Mouse (Mus musculus) megakaryocyte-erythroid progenitor cell, adult 5-6 weeks (primary cell): ENCODE data around the gene Ceacam9. TPM values are rescaled to one million over a fixed set of nuclear protein-coding genes. Genes with fewer than 3 reads are reported as not detected.

Experiments
- ATAC-seq: replicated peaks from 2 replicates; pipeline ENCODE4 v1.8.0; 2016; ENCODE audit warnings: mild to moderate bottlenecking, inconsistent platforms; ENCODE audit not compliant: severe bottlenecking, poor library complexity, low FRiP score, low TSS enrichment
- total RNA-seq, 2 experiments: library from RNA; stranded (forward) in 1 of 2; stranded (reverse) in 1 of 2; fragments of 200-1000, 215-1000 nt in 1 of 2; fragments of >200 nt in 1 of 2; fragmentation: Nextera tagmentation in 1 of 2; gene quantifications; 2 replicates each; pipeline ENCODE4 v1.2.3; 2014 to 2017

The Ceacam9 gene
- total RNA-seq, 2 experiments from 2014 or later: not detected

DNA sequence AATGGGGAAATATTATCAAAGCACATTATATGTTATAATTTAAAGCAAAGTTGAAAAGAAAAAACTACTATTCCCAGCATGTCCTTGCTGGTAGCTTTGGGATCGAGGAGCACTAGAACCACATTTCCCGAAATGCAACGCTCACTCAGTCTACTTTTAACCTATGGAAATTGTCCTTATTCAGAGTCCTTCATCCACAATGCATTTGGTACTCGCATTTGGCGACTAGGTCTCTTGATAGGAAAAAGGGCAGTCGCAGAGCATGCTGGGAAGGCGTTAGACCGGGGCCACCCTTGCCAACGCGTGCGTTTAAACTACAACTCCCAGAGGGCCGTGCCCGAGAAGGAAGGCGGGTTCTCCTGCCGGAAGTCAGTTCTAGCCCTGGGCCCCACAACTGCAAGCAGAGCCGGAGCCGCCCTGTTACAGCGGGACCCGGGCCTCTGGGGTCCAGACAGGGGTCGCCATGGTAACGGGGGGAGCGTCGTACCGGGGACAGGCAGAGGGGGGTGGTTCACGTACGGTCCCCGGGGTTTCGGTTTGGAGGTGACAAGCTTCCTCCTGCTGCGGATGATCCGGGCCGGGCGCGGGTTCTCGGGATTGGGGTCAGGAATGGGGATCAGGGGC is 16.5 kb downstream of the Ceacam9 start, which contains the start of gene Ap2s1:
TSS of gene Ap2s1 (plus strand) at position 338 of the 624 bp plus-strand sequence.
- peak; percentile 98 for ATAC-seq

DNA sequence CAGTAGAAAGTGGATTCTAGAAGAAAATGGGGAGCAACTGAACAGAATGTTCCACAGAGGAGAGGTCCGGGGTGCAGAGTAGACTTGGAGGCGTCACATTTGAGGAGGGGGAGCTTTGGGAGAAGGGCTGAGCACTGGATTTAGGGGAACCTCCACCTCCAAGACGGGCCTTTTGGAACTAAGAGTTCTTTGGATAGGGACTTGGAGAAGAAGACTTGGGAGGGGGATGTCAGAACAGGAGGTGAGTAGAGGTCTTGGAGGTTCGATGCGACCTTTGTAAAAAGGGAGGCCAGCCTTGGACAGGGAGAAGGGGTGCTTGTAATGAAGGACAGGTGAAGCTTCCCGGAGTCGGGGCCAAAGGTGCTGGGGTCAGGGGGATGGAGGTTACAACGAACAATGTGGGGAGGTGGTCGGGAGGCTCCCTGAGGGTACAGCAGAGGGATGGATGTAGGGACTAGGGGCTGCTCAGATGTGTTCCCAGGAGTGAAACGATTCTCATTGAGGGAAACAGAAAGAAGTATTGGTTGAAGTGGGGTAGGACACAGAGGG is 17.4 kb downstream of the Ceacam9 start:
- no peak for ATAC-seq

DNA sequence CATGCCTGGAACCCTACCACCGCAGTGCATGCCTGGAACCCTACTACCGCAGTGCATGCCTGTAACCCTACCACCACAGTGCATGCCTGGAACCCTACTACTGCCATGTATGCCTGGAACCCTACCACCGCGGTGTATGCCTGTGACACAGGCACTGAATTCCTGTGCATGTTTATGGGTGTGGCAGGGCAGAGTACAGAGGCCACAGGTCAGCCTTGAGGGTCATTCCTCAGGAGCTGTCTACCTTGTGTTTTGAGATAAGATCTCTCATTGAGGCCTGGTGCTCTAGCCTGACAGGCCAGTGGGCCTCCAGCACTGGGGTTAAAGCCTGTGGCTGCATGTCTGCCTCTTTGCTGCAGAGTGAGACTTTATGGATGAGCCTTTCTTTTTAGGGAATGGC is 23.6 kb downstream of the Ceacam9 start:
- no peak for ATAC-seq

DNA sequence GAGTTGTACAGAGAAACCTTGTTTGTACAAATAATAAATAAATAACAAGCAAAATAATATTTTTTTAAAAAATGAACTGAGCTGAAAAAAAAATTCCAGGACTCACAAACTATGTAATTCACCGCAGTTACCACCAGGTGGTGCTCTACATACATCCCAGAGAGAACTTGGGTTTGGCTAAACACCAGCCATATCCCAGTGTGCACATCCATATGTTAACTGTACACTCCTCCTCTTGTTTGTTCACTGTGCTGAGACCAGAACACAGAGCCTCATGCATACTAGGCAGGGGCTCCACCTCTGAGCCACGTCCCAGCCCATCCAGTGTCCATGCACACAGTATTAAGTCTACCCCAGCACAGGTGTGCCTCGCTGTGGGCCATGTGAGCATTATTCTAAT is 24.4 kb downstream of the Ceacam9 start:
- 0 out of 2 replicates have a peak, but pooled peaks have one; percentile 20 for ATAC-seq

GRCm38 (mm10) chr7:16747656-16748055 is 25.9 kb downstream of the Ceacam9 start:
- ATAC-seq: no peak

DNA sequence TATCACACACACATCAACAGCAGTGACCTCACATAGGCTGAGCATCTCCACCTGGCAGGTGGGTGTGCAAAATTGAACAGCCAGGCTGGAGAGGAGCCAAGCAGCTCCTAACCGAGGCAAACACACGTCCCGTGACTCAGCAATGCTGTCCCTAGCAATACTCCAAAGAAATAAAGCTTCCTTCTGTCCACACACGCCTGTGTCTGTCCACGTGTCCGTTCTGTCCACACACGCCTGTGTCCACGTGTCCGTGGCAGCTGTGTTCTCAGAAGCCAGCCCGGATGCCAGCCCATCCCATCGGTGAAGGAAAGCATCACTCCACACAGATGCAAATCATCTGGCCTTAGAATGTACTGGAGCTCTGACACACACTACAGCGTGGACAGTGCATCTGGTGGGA is 30.3 kb downstream of the Ceacam9 start:
- no peak for ATAC-seq

DNA sequence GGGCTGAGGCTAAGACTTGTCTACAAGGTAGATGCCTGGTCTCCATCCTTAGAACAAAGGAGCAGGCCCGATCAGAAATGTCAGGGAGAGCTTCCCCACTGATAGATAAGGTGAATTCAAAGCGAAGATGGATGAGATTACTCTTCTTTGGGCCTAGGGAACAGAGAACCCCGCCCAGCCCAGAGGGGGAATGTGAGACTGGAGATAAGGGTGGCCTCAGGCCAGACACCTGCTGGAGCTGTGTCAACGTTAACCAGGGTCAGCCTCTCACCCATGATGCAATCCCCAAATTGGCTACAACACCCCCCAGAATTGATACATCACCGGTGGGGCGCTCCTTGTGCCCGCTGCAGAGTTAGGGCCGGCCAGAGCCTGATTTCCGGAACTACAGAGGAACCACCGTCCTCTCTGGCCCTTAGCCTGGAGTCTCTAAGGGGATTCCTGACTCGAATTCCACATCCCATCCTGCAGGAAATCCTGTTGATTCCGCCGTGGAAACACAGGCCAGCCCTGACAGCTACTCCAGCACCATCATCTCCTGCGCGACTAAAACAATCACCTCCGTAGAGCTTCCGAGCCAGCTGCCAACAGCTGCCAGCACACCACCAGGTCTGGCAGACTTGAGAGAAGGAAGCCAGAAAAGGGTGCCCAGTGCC is 33.8 kb downstream of the Ceacam9 start:
- ATAC-seq: peak; percentile 47

GRCm38 (mm10) chr7:16758872-16759574 is 37.3 kb downstream of the Ceacam9 start:
- no peak for ATAC-seq

DNA sequence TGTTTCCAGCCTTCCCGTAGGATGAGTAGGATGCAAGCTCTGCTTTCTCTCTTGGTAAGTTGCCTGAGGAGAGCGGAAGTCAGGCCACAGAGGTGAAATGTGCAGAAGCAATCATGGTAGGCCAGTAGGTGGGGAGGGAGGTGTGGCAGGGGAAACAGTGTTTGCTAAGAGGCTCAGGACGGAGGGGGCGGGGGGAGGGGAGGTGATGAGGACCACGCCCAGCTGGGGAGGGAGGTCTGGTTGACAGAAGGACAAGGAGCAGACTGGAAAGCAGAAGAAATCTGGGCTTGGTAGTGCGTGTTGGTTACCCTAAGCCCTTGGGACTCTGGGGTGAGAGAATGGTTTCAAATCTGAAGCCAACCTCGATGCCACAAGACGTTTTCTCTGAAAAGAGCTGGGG is 38.6 kb downstream of the Ceacam9 start:
- no peak for ATAC-seq

DNA sequence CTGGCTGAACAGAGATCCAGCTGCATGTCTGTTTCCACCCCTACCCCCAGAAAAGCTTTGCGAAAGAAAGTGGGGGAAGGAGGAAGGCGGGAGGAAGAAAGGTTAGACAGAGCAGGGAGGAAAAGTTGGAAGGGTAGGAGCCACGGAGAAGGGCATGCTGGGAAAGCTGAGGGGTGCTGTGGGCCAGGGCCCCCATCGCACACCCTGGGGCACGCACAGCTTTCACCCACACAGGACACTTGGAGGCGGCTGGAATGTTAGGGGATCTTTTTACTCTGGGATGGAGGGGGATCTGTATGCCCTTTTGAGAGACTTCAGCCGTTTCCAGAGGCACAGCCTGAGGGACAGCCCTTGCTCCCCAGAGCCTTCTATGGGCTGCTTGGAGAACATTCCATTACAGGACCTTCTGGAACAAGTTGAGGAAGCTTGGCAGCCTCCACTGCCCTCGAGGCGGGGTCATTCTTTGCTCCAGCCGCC is 39.3 kb downstream of the Ceacam9 start:
- 0 out of 2 replicates have a peak, but pooled peaks have one; percentile 26 for ATAC-seq

DNA sequence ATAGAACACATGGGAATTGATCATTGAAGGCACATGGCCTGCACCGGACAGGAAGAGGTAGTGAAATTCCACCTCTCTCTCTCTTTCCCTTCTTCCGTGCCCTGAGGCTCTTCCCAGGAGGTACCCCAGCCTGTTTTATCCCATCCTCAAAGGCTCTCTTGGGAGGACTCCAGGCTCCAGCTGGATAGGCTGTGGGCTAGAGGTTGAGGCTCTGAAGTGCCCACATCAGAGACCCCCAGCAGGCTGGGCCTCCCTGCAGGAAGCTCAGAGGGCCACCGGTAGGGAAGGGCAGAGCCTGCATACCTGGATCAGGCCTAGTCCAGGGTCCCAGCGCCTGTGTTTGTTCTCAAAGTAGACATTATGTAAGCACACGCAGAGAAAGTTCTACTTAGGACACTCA is 39.9 kb downstream of the Ceacam9 start:
- ATAC-seq: no peak

GRCm38 (mm10) chr7:16763463-16764218 is 41.9 kb downstream of the Ceacam9 start:
- no peak for ATAC-seq

DNA sequence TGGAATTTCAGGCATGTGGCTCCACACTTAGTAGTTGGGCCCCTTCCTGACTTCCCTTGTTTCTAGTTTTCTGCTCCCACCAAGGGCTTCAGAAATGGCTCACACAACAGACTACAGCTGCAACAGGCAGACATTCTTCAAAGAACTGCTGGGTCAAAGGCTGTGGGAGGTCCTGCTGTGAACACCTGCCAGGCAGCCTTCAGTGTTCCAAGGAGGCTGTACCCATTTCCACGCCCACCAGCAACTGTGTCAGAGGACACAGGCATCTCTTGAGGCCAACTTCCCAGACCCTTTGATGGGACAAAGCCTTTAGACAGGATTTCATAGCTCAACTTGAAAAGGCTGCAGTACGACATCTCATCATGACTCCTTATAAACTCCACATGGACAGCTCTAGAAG is 44.7 kb downstream of the Ceacam9 start:
- no peak for ATAC-seq

Other genes with a start within 250 kb of the Ceacam9 start
- gene Npas1, start 244.2 kb upstream of the Ceacam9 start, total RNA-seq (2014; fragmentation: Nextera tagmentation): not detected in 2 replicates
- not detected in 2 replicates for gene Npas1, start 244.2 kb upstream of the Ceacam9 start, total RNA-seq (2017)
- gene Arhgap35, start 106.9 kb upstream of the Ceacam9 start, total RNA-seq (2014; fragmentation: Nextera tagmentation): 11.1 and 14.3 TPM in 2 replicates
- 8.0 and 8.6 TPM in 2 replicates for gene Arhgap35, start 106.9 kb upstream of the Ceacam9 start, total RNA-seq (2017)
- gene Ceacam15, start 46.2 kb upstream of the Ceacam9 start, total RNA-seq (2014; fragmentation: Nextera tagmentation): not detected in 2 replicates
- not detected in 2 replicates for gene Ceacam15, start 46.2 kb upstream of the Ceacam9 start, total RNA-seq (2017)
- 138 and 161 TPM in 2 replicates for gene Ap2s1, start 16.5 kb downstream of the Ceacam9 start, total RNA-seq (2014; fragmentation: Nextera tagmentation)
- gene Ap2s1, start 16.5 kb downstream of the Ceacam9 start, total RNA-seq (2017): 55.7 and 62.9 TPM in 2 replicates
- gene Slc1a5, start 59.4 kb downstream of the Ceacam9 start, total RNA-seq (2014; fragmentation: Nextera tagmentation): 102 and 107 TPM in 2 replicates
- gene Slc1a5, start 59.4 kb downstream of the Ceacam9 start, total RNA-seq (2017): 31.8 and 36.1 TPM in 2 replicates
- 62.0 and 66.6 TPM in 2 replicates for gene Strn4, start 94.0 kb downstream of the Ceacam9 start, total RNA-seq (2014; fragmentation: Nextera tagmentation)
- 63.9 and 71.1 TPM in 2 replicates for gene Strn4, start 94.0 kb downstream of the Ceacam9 start, total RNA-seq (2017)
- gene Fkrp, start 94.8 kb downstream of the Ceacam9 start, total RNA-seq (2014; fragmentation: Nextera tagmentation): 14.4 and 21.5 TPM in 2 replicates
- gene Fkrp, start 94.8 kb downstream of the Ceacam9 start, total RNA-seq (2017): 8.9 and 15.8 TPM in 2 replicates
- 14.2 and 19.8 TPM in 2 replicates for gene Prkd2, start 121.0 kb downstream of the Ceacam9 start, total RNA-seq (2014; fragmentation: Nextera tagmentation)
- 5.2 and 14.9 TPM in 2 replicates for gene Prkd2, start 121.0 kb downstream of the Ceacam9 start, total RNA-seq (2017)
- gene Dact3, start 153.4 kb downstream of the Ceacam9 start, total RNA-seq (2014; fragmentation: Nextera tagmentation): 0.27 TPM in 1 of 2 replicates, not detected in the other
- 0.75 TPM in 1 of 2 replicates, not detected in the other for gene Dact3, start 153.4 kb downstream of the Ceacam9 start, total RNA-seq (2017)
- gene Gng8, start 169.9 kb downstream of the Ceacam9 start, total RNA-seq (2014; fragmentation: Nextera tagmentation): not detected in 2 replicates
- 2.6 TPM in 1 of 2 replicates, not detected in the other for gene Gng8, start 169.9 kb downstream of the Ceacam9 start, total RNA-seq (2017)
- not detected in 2 replicates for gene Ptgir, start 184.6 kb downstream of the Ceacam9 start, total RNA-seq (2014; fragmentation: Nextera tagmentation)
- not detected in 2 replicates for gene Ptgir, start 184.6 kb downstream of the Ceacam9 start, total RNA-seq (2017)
- gene Calm3, start 202.2 kb downstream of the Ceacam9 start, total RNA-seq (2014; fragmentation: Nextera tagmentation): 291 and 377 TPM in 2 replicates
- 512 and 515 TPM in 2 replicates for gene Calm3, start 202.2 kb downstream of the Ceacam9 start, total RNA-seq (2017)
- not detected in 2 replicates for gene Pnmal2, start 222.8 kb downstream of the Ceacam9 start, total RNA-seq (2014; fragmentation: Nextera tagmentation)
- gene Pnmal2, start 222.8 kb downstream of the Ceacam9 start, total RNA-seq (2017): not detected in 2 replicates
- gene Pnmal1, start 237.8 kb downstream of the Ceacam9 start, total RNA-seq (2014; fragmentation: Nextera tagmentation): not detected in 2 replicates
- gene Pnmal1, start 237.8 kb downstream of the Ceacam9 start, total RNA-seq (2017): not detected in 2 replicates